Mouse (Mus musculus) spleen, postnatal 10 days (tissue): ENCODE data around the gene Gm21992.

Experiments used
- DNase-seq, 2 experiments: peaks; one replicate each; pipeline ENCODE4 v3.0.0; 2021 to 2022; ENCODE audit warnings: low spot score in 2 of 2

The Gm21992 gene

GRCm38 (mm10) chr19:4811063-4811908 lies at the start of gene Gm21992, which contains the start of gene Rbm14:
Gene Gm21992 (minus strand): TSS chr19:4811612.
Gene Rbm14 (minus strand): TSS chr19:4811634.
- DNase-seq, result peak; percentile 96 to 98

- DNase-seq, result peak; percentile 58 to 83
Observed at GRCm38 (mm10) chr19:4859081-4859480, 47.7 kb upstream of the Gm21992 start.

- DNase-seq, result no peak
Observed at GRCm38 (mm10) chr19:4855951-4856350, 44.5 kb upstream of the Gm21992 start.

GRCm38 (mm10) chr19:4855470-4855820 lies 44.0 kb upstream of the Gm21992 start:
- no peak for DNase-seq

GRCm38 (mm10) chr19:4854552-4855469 lies 43.4 kb upstream of the Gm21992 start, which contains the start of gene Ctsf:
Gene Ctsf (plus strand): TSS chr19:4855130.
- peak; percentile 64 to 75 for DNase-seq

- no peak for DNase-seq
Observed at GRCm38 (mm10) chr19:4850281-4850680, 38.9 kb upstream of the Gm21992 start.

- DNase-seq, result no peak
Observed at GRCm38 (mm10) chr19:4849800-4850199, 38.4 kb upstream of the Gm21992 start.

- peak in 1 of 2 experiments; percentile 25 for DNase-seq
Observed at GRCm38 (mm10) chr19:4847490-4847889, 36.1 kb upstream of the Gm21992 start.

- no peak for DNase-seq
Observed at GRCm38 (mm10) chr19:4845846-4846245, 34.4 kb upstream of the Gm21992 start.

- DNase-seq, result no peak
Observed at GRCm38 (mm10) chr19:4842611-4843010, 31.2 kb upstream of the Gm21992 start.

GRCm38 (mm10) chr19:4840848-4841247 lies 29.4 kb upstream of the Gm21992 start:
- no peak for DNase-seq

- DNase-seq, result peak; percentile 92 to 97
Observed at GRCm38 (mm10) chr19:4839149-4839548, 27.7 kb upstream of the Gm21992 start, which contains the start of the genes Ccs and Ccdc87. Gene Ccs (minus strand): TSS chr19:4839332. Gene Ccdc87 (plus strand): TSS chr19:4839366.

- peak in 1 of 2 experiments; percentile 18 for DNase-seq
Observed at GRCm38 (mm10) chr19:4838526-4839140, 27.2 kb upstream of the Gm21992 start.

GRCm38 (mm10) chr19:4837049-4837448 lies 25.6 kb upstream of the Gm21992 start:
- no peak for DNase-seq

GRCm38 (mm10) chr19:4836096-4836495 lies 24.7 kb upstream of the Gm21992 start:
- no peak for DNase-seq

GRCm38 (mm10) chr19:4833977-4834376 lies 22.6 kb upstream of the Gm21992 start:
- DNase-seq, result no peak

GRCm38 (mm10) chr19:4829156-4829555 lies 17.7 kb upstream of the Gm21992 start:
- DNase-seq, result no peak

- no peak for DNase-seq
Observed at GRCm38 (mm10) chr19:4828444-4829114, 17.2 kb upstream of the Gm21992 start.

GRCm38 (mm10) chr19:4820678-4821303 lies 9.4 kb upstream of the Gm21992 start:
- no peak for DNase-seq

GRCm38 (mm10) chr19:4817182-4817835 lies 5.9 kb upstream of the Gm21992 start:
- DNase-seq, result no peak
